Mouse (Mus musculus) hindbrain, embryonic 15.5 days (tissue): Measurements from ENCODE around the gene Kif22. TPM values are rescaled to one million over a fixed set of nuclear protein-coding genes. Genes with fewer than 3 reads are reported as not detected.

Experiments
- ATAC-seq: fragments of 200-750 bp; cut with Nextera tagmentation; 2 replicates; pipeline ENCODE4 v1.8.0; 2017; ENCODE audit warnings: low read depth, moderate number of reproducible peaks, moderate TSS enrichment; ENCODE audit not compliant: low FRiP score
- H3K27ac ChIP-seq: fragments of 300-500 bp; sonication (generic); replicated peaks from 2 replicates; pipeline ENCODE4 v1.5.1; 2015; ENCODE audit warnings: mild to moderate bottlenecking, inconsistent platforms
- H3K27me3 ChIP-seq: fragments of 300-500 bp; sonication (generic); 2 replicates; pipeline ENCODE4 v1.6.1; 2015; ENCODE audit warnings: control low read depth, inconsistent platforms
- H3K36me3 ChIP-seq: fragments of 300-500 bp; sonication (generic); 2 replicates; pipeline ENCODE4 v1.6.1; 2015; ENCODE audit warnings: control low read depth, inconsistent platforms
- H3K4me1 ChIP-seq: fragments of 300-500 bp; sonication (generic); replicated peaks from 2 replicates; pipeline ENCODE4 v1.6.1; 2015; ENCODE audit warnings: control low read depth, inconsistent platforms
- H3K4me2 ChIP-seq: fragments of 300-500 bp; sonication (generic); 2 replicates; pipeline ENCODE4 v1.6.1; 2015; ENCODE audit warnings: moderate library complexity, mild to moderate bottlenecking, inconsistent platforms
- H3K4me3 ChIP-seq: fragments of 300-500 bp; sonication (generic); 2 replicates; pipeline ENCODE4 v1.5.1; 2015; ENCODE audit warnings: mild to moderate bottlenecking, inconsistent platforms
- H3K9ac ChIP-seq: fragments of 300-500 bp; sonication (generic); 2 replicates; pipeline ENCODE4 v1.6.1; 2015; ENCODE audit warnings: inconsistent platforms
- H3K9me3 ChIP-seq: fragments of 300-500 bp; sonication (generic); 2 replicates; pipeline ENCODE4 v1.6.1; 2016; ENCODE audit warnings: control low read depth, inconsistent platforms
- WGBS: fragments of 180-500 bp; shearing (Covaris S2); methylation state at CpG from one replicate; pipeline ENCODE4 v1.1.7; 2015; 5-methylcytosine and 5-hydroxymethylcytosine counted together
- polyA plus RNA-seq: library from polyadenylated mRNA; unstranded; fragments of >200 nt; fragmentation: Nextera tagmentation; extraction: Ambion mirVana; gene quantifications from 2 replicates; pipeline ENCODE4 v1.2.1, GENCODE M21; 2015

Kif22 gene
- polyA plus RNA-seq, 1 experiment from 2014 or later = 26.1 TPM

- H3K4me1 ChIP-seq = no peaks in the 10 kb centered on the region
- no peak overlapping the region for H3K9ac ChIP-seq
- WGBS = 83% methylated on average over 8 of the region's 8 CpGs
- ATAC-seq = no peak
- no peaks in the 10 kb centered on the region for H3K36me3 ChIP-seq
- H3K27me3 ChIP-seq = no peaks in the 10 kb centered on the region
- H3K9me3 ChIP-seq = no peaks in the 10 kb centered on the region
- no peak overlapping the region for H3K4me2 ChIP-seq
- no peak overlapping the region for H3K4me3 ChIP-seq
- no peak overlapping the region for H3K27ac ChIP-seq
These were observed 40.0 kb upstream of the Kif22 start for GRCm38 (mm10) chr7:127082271-127082670.

- Histone ChIP-seq H3K9me3 (no peaks in the 10 kb centered on the region), H3K4me2 (no peak overlapping the region), H3K9ac (no peak overlapping the region), H3K27ac (no peak overlapping the region), H3K27me3 (no peaks in the 10 kb centered on the region), H3K36me3 (no peaks in the 10 kb centered on the region), H3K4me1 (no peaks in the 10 kb centered on the region), H3K4me3 (no peak overlapping the region)
- WGBS = 62% methylated on average over 3 of the region's 3 CpGs
- ATAC-seq = no peak
These were observed 37.8 kb upstream of the Kif22 start for GRCm38 (mm10) chr7:127080045-127080444.

GRCm38 (mm10) chr7:127077692-127078091 lies 35.4 kb upstream of the Kif22 start:
- Histone ChIP-seq H3K9ac (no peak overlapping the region), H3K36me3 (no peaks in the 10 kb centered on the region), H3K4me2 (no peak overlapping the region), H3K27ac (no peak overlapping the region), H3K9me3 (no peaks in the 10 kb centered on the region), H3K4me3 (no peak overlapping the region), H3K4me1 (no peaks in the 10 kb centered on the region), H3K27me3 (no peaks in the 10 kb centered on the region)
- WGBS = 85% methylated on average over 3 of the region's 3 CpGs
- ATAC-seq = no peak

GRCm38 (mm10) chr7:127076188-127076587 lies 33.9 kb upstream of the Kif22 start:
- WGBS = 92% methylated on average over 5 of the region's 5 CpGs
- Histone ChIP-seq H3K27ac (no peak overlapping the region), H3K9me3 (no peaks in the 10 kb centered on the region), H3K4me2 (no peak overlapping the region), H3K36me3 (no peaks in the 10 kb centered on the region), H3K9ac (no peak overlapping the region), H3K4me1 (no peaks in the 10 kb centered on the region), H3K4me3 (no peak overlapping the region), H3K27me3 (no peaks in the 10 kb centered on the region)
- no peak for ATAC-seq

GRCm38 (mm10) chr7:127073221-127073620 lies 30.9 kb upstream of the Kif22 start:
- no peak for ATAC-seq
- WGBS = 86% methylated on average over 4 of the region's 4 CpGs

DNA sequence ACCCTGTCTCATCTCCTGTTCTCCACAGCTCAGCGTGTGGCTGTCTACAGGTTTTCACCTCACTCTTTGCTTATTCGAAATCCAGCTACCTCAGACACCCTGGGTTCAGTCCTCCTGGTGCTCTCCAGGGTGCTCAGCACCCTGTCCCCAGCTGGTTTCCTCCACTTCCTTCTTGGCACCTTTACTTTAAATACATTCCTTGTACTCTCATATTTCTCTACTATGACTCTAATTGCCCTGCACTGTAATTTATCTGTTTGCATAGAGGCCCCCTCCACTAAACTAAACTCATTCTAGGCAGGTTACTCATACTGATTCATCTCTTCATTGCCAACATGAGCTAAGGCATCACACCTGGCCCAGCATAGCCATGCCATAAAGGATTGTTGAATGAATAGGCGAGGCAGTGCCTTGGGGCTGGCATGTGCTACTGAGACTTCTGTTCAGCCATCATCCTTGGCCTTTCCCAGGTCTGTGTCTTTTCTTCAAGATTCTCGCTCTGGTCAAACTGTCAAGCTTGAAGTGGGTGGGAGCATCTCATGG lies 28.7 kb upstream of the Kif22 start:
- Histone ChIP-seq H3K9ac (no peak overlapping the region), H3K4me2 (no peak overlapping the region), H3K9me3 (no peaks in the 10 kb centered on the region), H3K4me1 (no peaks in the 10 kb centered on the region), H3K27me3 (no peaks in the 10 kb centered on the region), H3K27ac (no peak overlapping the region), H3K36me3 (no peaks in the 10 kb centered on the region), H3K4me3 (no peak overlapping the region)
- no peak for ATAC-seq
- WGBS = 77% methylated on average over 4 of the region's 4 CpGs

More at GRCm38 (mm10) chr7:127073221-127073620, 30.9 kb upstream of the Kif22 start:
- H3K9me3 ChIP-seq = no peaks in the 10 kb centered on the region
- H3K4me1 ChIP-seq = no peaks in the 10 kb centered on the region
- no peaks in the 10 kb centered on the region for H3K36me3 ChIP-seq
- H3K27me3 ChIP-seq = no peaks in the 10 kb centered on the region
- no peak overlapping the region for H3K9ac ChIP-seq
- H3K4me2 ChIP-seq = no peak overlapping the region
- no peak overlapping the region for H3K4me3 ChIP-seq
- no peak overlapping the region for H3K27ac ChIP-seq

- 80% methylated on average over 4 of the region's 4 CpGs for WGBS
- H3K36me3 ChIP-seq = no peaks in the 10 kb centered on the region
- H3K4me3 ChIP-seq = no peak overlapping the region
- no peak for ATAC-seq
- H3K9me3 ChIP-seq = no peaks in the 10 kb centered on the region
- H3K27ac ChIP-seq = no peak overlapping the region
- no peak overlapping the region for H3K4me2 ChIP-seq
- no peaks in the 10 kb centered on the region for H3K27me3 ChIP-seq
- H3K9ac ChIP-seq = no peak overlapping the region
- no peaks in the 10 kb centered on the region for H3K4me1 ChIP-seq
These were observed 24.0 kb upstream of the Kif22 start for GRCm38 (mm10) chr7:127066317-127066716.

GRCm38 (mm10) chr7:127065538-127065937 lies 23.3 kb upstream of the Kif22 start:
- H3K4me2 ChIP-seq = no peak overlapping the region
- no peaks in the 10 kb centered on the region for H3K27me3 ChIP-seq
- no peak overlapping the region for H3K4me3 ChIP-seq
- ATAC-seq = no peak
- no peak overlapping the region for H3K9ac ChIP-seq
- no peaks in the 10 kb centered on the region for H3K4me1 ChIP-seq
- 87% methylated on average over 6 of the region's 6 CpGs for WGBS
- no peak overlapping the region for H3K27ac ChIP-seq
- H3K9me3 ChIP-seq = no peaks in the 10 kb centered on the region
- H3K36me3 ChIP-seq = no peaks in the 10 kb centered on the region

DNA sequence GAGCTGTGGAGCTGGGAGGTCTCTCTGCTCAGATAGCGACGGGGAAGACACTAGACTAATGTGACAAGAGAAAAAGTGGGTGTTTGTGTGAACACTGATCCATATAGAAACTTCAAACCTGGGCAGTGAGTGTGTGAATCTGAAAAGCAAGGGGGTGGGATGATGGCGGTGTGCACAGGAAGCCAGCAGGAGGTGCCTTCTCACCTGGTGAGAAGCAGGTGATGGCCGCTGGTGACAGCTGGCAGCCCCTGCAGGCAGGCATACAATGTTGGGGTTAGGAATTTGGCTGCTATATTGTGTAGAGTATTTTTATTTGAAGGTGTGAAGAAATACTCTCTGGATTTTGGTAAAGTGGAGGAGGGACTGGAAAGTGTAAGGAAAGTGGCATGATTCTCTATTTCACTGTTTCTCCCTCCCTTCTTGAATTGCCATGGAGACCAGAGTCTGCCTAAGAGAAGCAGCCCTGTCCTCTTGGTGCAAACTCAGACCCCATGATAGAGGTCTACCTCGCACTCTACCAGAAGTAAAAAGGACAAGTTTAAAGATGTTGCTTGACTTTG lies 12.8 kb upstream of the Kif22 start:
- WGBS = 66% methylated on average over 5 of the region's 5 CpGs
- H3K9me3 ChIP-seq = no peaks in the 10 kb centered on the region
- no peak overlapping the region for H3K4me2 ChIP-seq
- H3K27ac ChIP-seq = no peak overlapping the region
- H3K36me3 ChIP-seq = no peaks in the 10 kb centered on the region
- no peak for ATAC-seq
- H3K27me3 ChIP-seq = no peaks in the 10 kb centered on the region
- H3K4me1 ChIP-seq = no peaks in the 10 kb centered on the region
- H3K9ac ChIP-seq = no peak overlapping the region
- H3K4me3 ChIP-seq = no peak overlapping the region

DNA sequence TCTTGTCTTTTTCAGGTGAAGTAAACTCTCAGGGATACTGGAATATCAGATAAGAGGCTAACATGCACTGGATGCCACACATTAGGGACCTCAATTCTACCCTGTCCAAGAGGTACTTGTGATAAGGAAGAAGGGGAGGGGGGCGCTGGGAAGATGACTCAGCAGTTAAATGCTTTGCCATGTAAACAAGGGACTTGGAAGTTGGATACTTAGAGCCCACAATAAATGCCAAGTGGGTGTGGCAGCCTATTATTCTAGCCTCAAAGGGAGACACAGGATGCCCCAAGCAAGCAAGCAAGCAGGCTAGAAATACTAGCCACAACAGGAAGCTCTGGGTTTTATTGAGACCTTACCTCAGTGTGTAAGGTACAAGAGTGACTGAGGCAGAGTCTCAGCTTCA lies 11.0 kb downstream of the Kif22 start:
- Histone ChIP-seq H3K4me1 (peaks cover 12% of the 10 kb centered on the region), H3K27me3 (no peaks in the 10 kb centered on the region), H3K36me3 (no peaks in the 10 kb centered on the region), H3K4me3 (no peak overlapping the region), H3K4me2 (no peak overlapping the region), H3K9me3 (no peaks in the 10 kb centered on the region), H3K9ac (no peak overlapping the region), H3K27ac (no peak overlapping the region)
- no peak for ATAC-seq
- 93% methylated on average over 1 of the region's 1 CpGs for WGBS

DNA sequence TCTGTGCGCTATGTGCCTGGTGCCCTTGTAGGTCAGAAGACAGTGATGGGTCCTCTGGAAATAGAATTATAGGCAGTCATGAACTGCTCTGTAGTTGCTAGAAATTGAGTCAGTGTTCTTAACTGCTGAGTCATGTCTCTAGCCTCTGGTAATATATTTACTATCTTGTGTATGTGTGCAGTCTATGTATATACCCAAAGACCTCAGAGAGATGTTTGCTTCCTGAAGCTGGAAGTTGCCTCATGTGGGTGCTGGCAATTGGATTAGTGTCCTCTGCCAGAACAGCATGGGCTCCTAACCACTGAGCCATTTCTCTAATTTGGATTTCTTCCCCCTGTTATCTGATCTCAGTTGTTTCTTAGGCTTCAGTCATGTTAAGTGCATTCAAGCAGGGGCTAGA lies 12.1 kb downstream of the Kif22 start:
- peaks cover 12% of the 10 kb centered on the region for H3K4me1 ChIP-seq
- no peak overlapping the region for H3K4me2 ChIP-seq
- no peaks in the 10 kb centered on the region for H3K36me3 ChIP-seq
- H3K4me3 ChIP-seq = no peak overlapping the region
- H3K27me3 ChIP-seq = no peaks in the 10 kb centered on the region
- H3K9ac ChIP-seq = no peak overlapping the region
- WGBS = 98% methylated on average over 1 of the region's 1 CpGs
- ATAC-seq = no peak
- H3K9me3 ChIP-seq = no peaks in the 10 kb centered on the region
- H3K27ac ChIP-seq = no peak overlapping the region

GRCm38 (mm10) chr7:127027885-127028284 lies 14.4 kb downstream of the Kif22 start:
- Histone ChIP-seq H3K27me3 (no peaks in the 10 kb centered on the region), H3K9me3 (no peaks in the 10 kb centered on the region), H3K36me3 (peaks cover 7% of the 10 kb centered on the region; the same call in 1 of the 2 replicates), H3K4me2 (peak overlapping the region; percentile 89), H3K27ac (peak overlapping the region; percentile 98), H3K4me1 (peaks cover 34% of the 10 kb centered on the region), H3K9ac (peak overlapping the region; percentile 41), H3K4me3 (peak overlapping the region; percentile 74)
- 56% methylated on average over 8 of the region's 8 CpGs for WGBS
- ATAC-seq = peak; percentile 0; the same call in 1 of the 2 replicates
